Mouse (Mus musculus) embryonic facial prominence, embryonic 13.5 days (tissue): Measurements from ENCODE around the gene Bbs9. TPM values are rescaled to one million over a fixed set of nuclear protein-coding genes. Genes with fewer than 3 reads are reported as not detected.

Experiments used
- ATAC-seq: fragments of 200-750 bp; cut with Nextera tagmentation; 2 replicates; pipeline ENCODE4 v1.8.0; 2017; ENCODE audit warnings: low read depth; ENCODE audit not compliant: insufficient number of reproducible peaks, insufficient read depth, low FRiP score, low TSS enrichment
- H3K27ac ChIP-seq: fragments of 300-500 bp; sonication (generic); 2 replicates; pipeline ENCODE4 v1.5.1; 2015; ENCODE audit warnings: moderate library complexity, mild to moderate bottlenecking, inconsistent platforms
- H3K27me3 ChIP-seq: fragments of 300-500 bp; sonication (generic); 2 replicates; pipeline ENCODE4 v1.6.1; 2015; ENCODE audit warnings: mild to moderate bottlenecking, inconsistent platforms
- H3K36me3 ChIP-seq: fragments of 300-500 bp; sonication (generic); 2 replicates; pipeline ENCODE4 v1.6.1; 2015; ENCODE audit warnings: mild to moderate bottlenecking, inconsistent platforms
- H3K4me1 ChIP-seq: fragments of 300-500 bp; sonication (generic); 2 replicates; pipeline ENCODE4 v1.6.1; 2015; ENCODE audit warnings: inconsistent platforms
- H3K4me2 ChIP-seq: fragments of 300-500 bp; sonication (generic); 2 replicates; pipeline ENCODE4 v1.6.1; 2015; ENCODE audit warnings: moderate library complexity, mild to moderate bottlenecking, inconsistent platforms
- H3K4me3 ChIP-seq: fragments of 300-500 bp; sonication (generic); 2 replicates; pipeline ENCODE4 v1.5.1; 2015; ENCODE audit warnings: mild to moderate bottlenecking, inconsistent platforms
- H3K9ac ChIP-seq: fragments of 300-500 bp; sonication (generic); 2 replicates; pipeline ENCODE4 v1.6.1; 2015; ENCODE audit warnings: mild to moderate bottlenecking, inconsistent platforms
- H3K9me3 ChIP-seq: fragments of 300-500 bp; sonication (generic); 2 replicates; pipeline ENCODE4 v1.6.1; 2016; ENCODE audit warnings: inconsistent platforms
- WGBS: fragments of 180-500 bp; shearing (Covaris S2); methylation state at CpG from one replicate; pipeline ENCODE4 v1.1.7; 2015; ENCODE audit warnings: mixed read lengths; 5-methylcytosine and 5-hydroxymethylcytosine counted together
- polyA plus RNA-seq: library from polyadenylated mRNA; unstranded; fragments of >200 nt; fragmentation: Nextera tagmentation; extraction: Ambion mirVana; gene quantifications from 2 replicates; pipeline ENCODE4 v1.2.1, GENCODE M21; 2015

Bbs9 gene
- polyA plus RNA-seq, 1 experiment from 2014 or later: 13.8 TPM

GRCm38 (mm10) chr9:22815093-22815458 lies 339.6 kb downstream of the Bbs9 start:
- peaks cover 22% of the 10 kb centered on the region for H3K4me1 ChIP-seq
- H3K9ac ChIP-seq: no peak overlapping the region
- 43% methylated on average over 7 of the region's 7 CpGs for WGBS
- H3K36me3 ChIP-seq: no peaks in the 10 kb centered on the region
- no peaks in the 10 kb centered on the region for H3K9me3 ChIP-seq
- no peak overlapping the region for H3K27ac ChIP-seq
- H3K4me2 ChIP-seq: no peak overlapping the region
- H3K4me3 ChIP-seq: no peak overlapping the region
- H3K27me3 ChIP-seq: no peaks in the 10 kb centered on the region
- ATAC-seq: no peak

- ATAC-seq: no peak
- Histone ChIP-seq H3K9ac (no peak overlapping the region), H3K4me2 (no peak overlapping the region), H3K27ac (no peak overlapping the region), H3K9me3 (no peaks in the 10 kb centered on the region), H3K4me1 (peaks cover 9% of the 10 kb centered on the region; the same call in 1 of the 2 replicates), H3K36me3 (no peaks in the 10 kb centered on the region), H3K4me3 (no peak overlapping the region), H3K27me3 (no peaks in the 10 kb centered on the region)
- WGBS: 89% methylated on average over 6 of the region's 6 CpGs
These were observed 344.0 kb downstream of the Bbs9 start for GRCm38 (mm10) chr9:22819539-22819938.

- 42% methylated on average over 6 of the region's 6 CpGs for WGBS
These were observed 345.2 kb downstream of the Bbs9 start for GRCm38 (mm10) chr9:22820646-22821185.

GRCm38 (mm10) chr9:22822770-22823169 lies 347.3 kb downstream of the Bbs9 start:
- no peaks in the 10 kb centered on the region; the same call in 1 of the 2 replicates for H3K27me3 ChIP-seq
- no peak overlapping the region for H3K9ac ChIP-seq
- no peak for ATAC-seq
- H3K4me2 ChIP-seq: no peak overlapping the region
- H3K27ac ChIP-seq: no peak overlapping the region
- no peak overlapping the region for H3K4me3 ChIP-seq
- H3K36me3 ChIP-seq: no peaks in the 10 kb centered on the region
- H3K4me1 ChIP-seq: no peaks in the 10 kb centered on the region; the same call in 1 of the 2 replicates
- WGBS: 71% methylated on average over 5 of the region's 5 CpGs
- no peaks in the 10 kb centered on the region for H3K9me3 ChIP-seq

More at GRCm38 (mm10) chr9:22820646-22821185, 345.2 kb downstream of the Bbs9 start:
- Histone ChIP-seq H3K27me3 (no peaks in the 10 kb centered on the region; the same call in 1 of the 2 replicates), H3K36me3 (no peaks in the 10 kb centered on the region), H3K27ac (no peak overlapping the region), H3K4me2 (no peak overlapping the region), H3K9ac (no peak overlapping the region), H3K4me1 (no peaks in the 10 kb centered on the region), H3K4me3 (no peak overlapping the region), H3K9me3 (no peaks in the 10 kb centered on the region)
- no peak for ATAC-seq

GRCm38 (mm10) chr9:22823856-22824255 lies 348.3 kb downstream of the Bbs9 start:
- no peaks in the 10 kb centered on the region for H3K36me3 ChIP-seq
- 60% methylated on average over 3 of the region's 3 CpGs for WGBS
- H3K4me2 ChIP-seq: no peak overlapping the region

GRCm38 (mm10) chr9:22824910-22825309 lies 349.4 kb downstream of the Bbs9 start:
- ATAC-seq: no peak
- no peak overlapping the region for H3K4me2 ChIP-seq
- no peak overlapping the region for H3K9ac ChIP-seq
- no peaks in the 10 kb centered on the region; the same call in 1 of the 2 replicates for H3K27me3 ChIP-seq
- H3K36me3 ChIP-seq: no peaks in the 10 kb centered on the region
- H3K4me3 ChIP-seq: no peak overlapping the region
- no peak overlapping the region for H3K27ac ChIP-seq
- 57% methylated on average over 8 of the region's 8 CpGs for WGBS
- no peaks in the 10 kb centered on the region for H3K9me3 ChIP-seq
- no peaks in the 10 kb centered on the region; the same call in 1 of the 2 replicates for H3K4me1 ChIP-seq

More at GRCm38 (mm10) chr9:22823856-22824255, 348.3 kb downstream of the Bbs9 start:
- Histone ChIP-seq H3K4me1 (no peaks in the 10 kb centered on the region; the same call in 1 of the 2 replicates), H3K27ac (no peak overlapping the region), H3K9ac (no peak overlapping the region), H3K9me3 (no peaks in the 10 kb centered on the region), H3K4me3 (no peak overlapping the region), H3K27me3 (no peaks in the 10 kb centered on the region; the same call in 1 of the 2 replicates)
- ATAC-seq: no peak

GRCm38 (mm10) chr9:22826571-22826990 lies 351.1 kb downstream of the Bbs9 start:
- Histone ChIP-seq H3K9me3 (no peaks in the 10 kb centered on the region), H3K27ac (no peak overlapping the region), H3K36me3 (no peaks in the 10 kb centered on the region), H3K9ac (no peak overlapping the region), H3K4me2 (no peak overlapping the region), H3K4me3 (no peak overlapping the region), H3K4me1 (no peaks in the 10 kb centered on the region; the same call in 1 of the 2 replicates), H3K27me3 (peaks cover 4% of the 10 kb centered on the region; the same call in 1 of the 2 replicates)
- no peak for ATAC-seq
- WGBS: 56% methylated on average over 3 of the region's 3 CpGs

- Histone ChIP-seq H3K4me2 (no peak overlapping the region), H3K4me3 (no peak overlapping the region), H3K36me3 (no peaks in the 10 kb centered on the region), H3K27ac (no peak overlapping the region), H3K4me1 (no peaks in the 10 kb centered on the region; the same call in 1 of the 2 replicates), H3K27me3 (peaks cover 4% of the 10 kb centered on the region; the same call in 1 of the 2 replicates), H3K9ac (no peak overlapping the region), H3K9me3 (no peaks in the 10 kb centered on the region)
- ATAC-seq: no peak
- 60% methylated on average over 2 of the region's 2 CpGs for WGBS
These were observed 351.8 kb downstream of the Bbs9 start for GRCm38 (mm10) chr9:22827176-22827770.

GRCm38 (mm10) chr9:22829212-22829960 lies 353.9 kb downstream of the Bbs9 start:
- peaks cover 10% of the 10 kb centered on the region for H3K4me1 ChIP-seq
- no peak for ATAC-seq
- no peak overlapping the region for H3K9ac ChIP-seq
- no peak overlapping the region for H3K27ac ChIP-seq
- no peak overlapping the region for H3K4me2 ChIP-seq
- H3K27me3 ChIP-seq: peaks cover 4% of the 10 kb centered on the region; the same call in 1 of the 2 replicates
- no peaks in the 10 kb centered on the region for H3K9me3 ChIP-seq
- 83% methylated on average over 21 of the region's 21 CpGs for WGBS
- H3K36me3 ChIP-seq: no peaks in the 10 kb centered on the region
- H3K4me3 ChIP-seq: no peak overlapping the region

- H3K4me2 ChIP-seq: no peak overlapping the region
- H3K27ac ChIP-seq: no peak overlapping the region
- no peaks in the 10 kb centered on the region for H3K9me3 ChIP-seq
- H3K4me3 ChIP-seq: no peak overlapping the region
- H3K36me3 ChIP-seq: no peaks in the 10 kb centered on the region
- peaks cover 4% of the 10 kb centered on the region; the same call in 1 of the 2 replicates for H3K27me3 ChIP-seq
- WGBS: 89% methylated on average over 1 of the region's 1 CpGs
- H3K9ac ChIP-seq: no peak overlapping the region
- H3K4me1 ChIP-seq: peaks cover 38% of the 10 kb centered on the region
- ATAC-seq: no peak
These were observed 359.5 kb downstream of the Bbs9 start for GRCm38 (mm10) chr9:22834994-22835512.

GRCm38 (mm10) chr9:22837000-22837399 lies 361.5 kb downstream of the Bbs9 start:
- Histone ChIP-seq H3K27me3 (no peaks in the 10 kb centered on the region), H3K9ac (no peak overlapping the region), H3K4me1 (peaks cover 39% of the 10 kb centered on the region), H3K36me3 (no peaks in the 10 kb centered on the region), H3K4me2 (no peak overlapping the region), H3K9me3 (no peaks in the 10 kb centered on the region), H3K4me3 (no peak overlapping the region), H3K27ac (no peak overlapping the region)
- no peak for ATAC-seq
- 35% methylated on average over 6 of the region's 6 CpGs for WGBS
